Mouse (Mus musculus) E14TG2a.4 (cell line): Measurements from ENCODE around the gene Ywhah.

Source experiments
- CTCF ChIP-seq: conservative IDR thresholded peaks from 2 replicates; pipeline ENCODE4 v1.5.1; 2014; ENCODE audit warnings: low read length
- NANOG ChIP-seq: IDR thresholded peaks from 2 replicates; pipeline ENCODE4 v1.6.1; 2014; ENCODE audit warnings: borderline replicate concordance, low read length, mixed read lengths
- POU5F1 ChIP-seq: IDR thresholded peaks from 2 replicates; pipeline ENCODE4 v1.6.1; 2014; ENCODE audit warnings: low read length, borderline replicate concordance

- no peak for TF ChIP-seq CTCF
- TF ChIP-seq POU5F1: no peak
- TF ChIP-seq NANOG: no peak
These were observed 10.0 kb downstream of the Ywhah start for GRCm38 (mm10) chr5:33028656-33029055.
